Mouse (Mus musculus): ENCODE results near the gene Slc17a8. TPM values are rescaled to one million over a fixed set of nuclear protein-coding genes. Genes with fewer than 3 reads are reported as not detected.
A peak's percentile ranks its signal among the peaks of the same experiment; 100 is the strongest.
"Not testable (repeated sequence)": the region's sequence is repeated elsewhere in the genome, so short reads cannot be mapped to it uniquely, and the experiment has no call there.

Slc17a8 gene
- polyA plus RNA-seq (2012; rRNA removed): 0.10 and 0.12 TPM in 2 replicates

DNA sequence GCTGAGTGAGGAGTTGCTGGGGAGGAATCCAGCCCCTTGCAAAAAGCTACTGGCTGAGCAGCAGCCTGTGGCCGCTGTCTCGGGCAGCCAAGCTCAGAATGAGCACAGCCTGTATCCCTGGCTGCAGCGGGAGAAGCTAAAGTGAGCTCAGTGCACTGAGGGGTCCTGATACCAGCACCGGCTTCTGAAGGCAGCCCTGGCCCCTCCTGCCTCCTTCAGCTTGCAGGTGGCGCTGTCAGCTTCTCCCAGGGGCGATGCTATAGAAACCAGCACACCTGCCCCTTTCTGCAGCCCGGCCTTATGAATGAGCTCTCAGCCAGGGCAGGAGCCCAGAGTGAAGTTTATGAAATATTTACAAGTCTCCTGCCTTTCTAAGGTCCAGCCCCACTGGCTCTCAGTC lies at the start of gene Slc17a8:
TSS of gene Slc17a8 (minus strand) at position 125 of the 400 bp plus-strand sequence.
- DNase-seq: peak; percentile 55
- Histone ChIP-seq H3K27me3 (ENCODE audit: control insufficient read depth, insufficient read depth, low read length) (no peaks in the 10 kb centered on the region), H3K4me1 (replicated peaks; ENCODE audit: control insufficient read depth, insufficient read depth, low read length) (peaks cover 12% of the 10 kb centered on the region), H3K4me3 (ENCODE audit: control insufficient read depth, insufficient read depth, low read length) (no peak within 1 kb of the TSS), H3K27ac (ENCODE audit: control insufficient read depth, insufficient read depth, low read length) (no peak within 1 kb of the TSS), H3K36me3 (ENCODE audit: control insufficient read depth, insufficient read depth, low read length) (no peaks in the 10 kb centered on the region)
- no peak for TF ChIP-seq POLR2A (IDR thresholded peaks at IDR 0.05; ENCODE audit: control insufficient read depth, extremely low read depth, insufficient read depth, low read length, poor library complexity)
- TF ChIP-seq CTCF (IDR thresholded peaks at IDR 0.05; ENCODE audit: borderline replicate concordance, control insufficient read depth, extremely low read depth, insufficient read depth, low read length, poor library complexity): no peak
- WGBS: 37% methylated on average over 7 of the region's 7 CpGs

DNA sequence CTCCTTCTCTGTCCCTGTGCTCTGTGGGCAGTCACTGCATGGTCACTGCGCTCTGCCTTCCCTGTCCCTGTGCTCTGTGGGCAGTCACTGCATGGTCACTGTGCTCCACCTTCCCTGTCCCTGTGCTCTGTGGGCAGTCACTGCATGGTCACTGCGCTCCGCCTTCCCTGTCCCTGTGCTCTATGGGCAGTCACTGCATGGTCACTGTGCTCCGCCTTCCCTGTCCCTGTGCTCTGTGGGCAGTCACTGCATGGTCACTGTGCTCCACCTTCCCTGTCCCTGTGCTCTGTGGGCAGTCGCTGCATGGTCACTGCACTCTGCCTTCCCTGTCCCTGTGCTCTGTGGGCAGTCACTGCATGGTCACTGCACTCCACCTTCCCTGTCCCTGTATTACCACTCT lies 49.3 kb upstream of the Slc17a8 start:
- WGBS: 98% methylated on average over 5 of the region's 5 CpGs
- not testable (repeated sequence) for H3K27me3 ChIP-seq (ENCODE audit: control insufficient read depth, insufficient read depth, low read length); DNase-seq; H3K4me1 ChIP-seq (replicated peaks; ENCODE audit: control insufficient read depth, insufficient read depth, low read length); H3K27ac ChIP-seq (ENCODE audit: control insufficient read depth, insufficient read depth, low read length); H3K36me3 ChIP-seq (ENCODE audit: control insufficient read depth, insufficient read depth, low read length); H3K4me3 ChIP-seq (ENCODE audit: control insufficient read depth, insufficient read depth, low read length)

DNA sequence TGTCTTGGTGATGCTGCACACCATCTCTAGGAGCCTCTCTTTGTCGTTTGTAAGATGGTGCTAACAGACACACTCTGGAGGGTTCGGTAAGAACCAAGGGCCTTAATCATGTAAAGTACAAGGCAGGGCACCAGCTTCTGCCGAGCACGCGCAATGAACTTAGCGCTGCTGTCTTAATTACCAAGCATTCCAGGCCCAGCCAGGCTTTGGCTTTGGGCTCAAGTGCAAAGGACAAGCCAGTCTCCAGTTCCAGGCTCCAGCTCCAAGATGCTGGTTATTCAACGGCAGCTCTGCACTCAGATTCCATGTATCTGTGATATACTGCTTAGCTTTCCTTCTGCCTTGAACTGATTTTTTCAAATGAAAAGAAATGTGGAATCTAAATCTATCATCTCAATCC lies 46.5 kb upstream of the Slc17a8 start:
- WGBS: 97% methylated on average over 7 of the region's 7 CpGs
- H3K36me3 ChIP-seq (ENCODE audit: control insufficient read depth, insufficient read depth, low read length): 0 out of 2 replicates have a peak, but pooled peaks cover 3% of the 10 kb centered on the region

DNA sequence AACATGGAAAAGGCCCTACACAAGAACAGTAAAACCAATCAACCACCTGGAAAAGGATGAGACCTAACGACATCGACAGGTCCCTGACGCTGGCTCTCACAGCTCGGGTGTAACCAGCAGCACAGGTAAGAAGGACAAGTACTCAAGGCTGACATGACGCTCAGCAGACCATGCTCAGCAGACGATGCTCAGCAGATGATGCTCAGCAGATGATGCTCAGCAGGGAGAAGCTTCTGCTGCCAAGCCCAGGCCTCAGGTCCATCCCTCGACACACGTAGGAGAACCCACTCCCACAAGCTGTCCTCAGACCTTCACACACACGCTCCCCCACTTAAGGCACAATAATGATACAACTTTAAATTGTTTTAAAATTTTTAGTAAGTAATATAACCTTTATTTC lies 44.6 kb upstream of the Slc17a8 start:
- TF ChIP-seq POLR2A (IDR thresholded peaks at IDR 0.05; ENCODE audit: control insufficient read depth, extremely low read depth, insufficient read depth, low read length, poor library complexity) (no peak), CTCF (IDR thresholded peaks at IDR 0.05; ENCODE audit: borderline replicate concordance, control insufficient read depth, extremely low read depth, insufficient read depth, low read length, poor library complexity) (no peak)
- Histone ChIP-seq H3K36me3 (ENCODE audit: control insufficient read depth, insufficient read depth, low read length) (peaks cover 10% of the 10 kb centered on the region; the same call in 1 of the 2 replicates), H3K4me3 (ENCODE audit: control insufficient read depth, insufficient read depth, low read length) (no peak overlapping the region), H3K27me3 (ENCODE audit: control insufficient read depth, insufficient read depth, low read length) (no peaks in the 10 kb centered on the region), H3K4me1 (replicated peaks; ENCODE audit: control insufficient read depth, insufficient read depth, low read length) (no peaks in the 10 kb centered on the region), H3K27ac (ENCODE audit: control insufficient read depth, insufficient read depth, low read length) (no peak overlapping the region)
- WGBS: 96% methylated on average over 9 of the region's 9 CpGs
- no peak for DNase-seq

More for the DNA sequence above, 46.5 kb upstream of the Slc17a8 start:
- Histone ChIP-seq H3K4me1 (replicated peaks; ENCODE audit: control insufficient read depth, insufficient read depth, low read length) (no peaks in the 10 kb centered on the region), H3K27me3 (ENCODE audit: control insufficient read depth, insufficient read depth, low read length) (no peaks in the 10 kb centered on the region), H3K27ac (ENCODE audit: control insufficient read depth, insufficient read depth, low read length) (no peak overlapping the region), H3K4me3 (ENCODE audit: control insufficient read depth, insufficient read depth, low read length) (no peak overlapping the region)
- no peak for DNase-seq
- TF ChIP-seq POLR2A (IDR thresholded peaks at IDR 0.05; ENCODE audit: control insufficient read depth, extremely low read depth, insufficient read depth, low read length, poor library complexity) (no peak), CTCF (IDR thresholded peaks at IDR 0.05; ENCODE audit: borderline replicate concordance, control insufficient read depth, extremely low read depth, insufficient read depth, low read length, poor library complexity) (no peak)

DNA sequence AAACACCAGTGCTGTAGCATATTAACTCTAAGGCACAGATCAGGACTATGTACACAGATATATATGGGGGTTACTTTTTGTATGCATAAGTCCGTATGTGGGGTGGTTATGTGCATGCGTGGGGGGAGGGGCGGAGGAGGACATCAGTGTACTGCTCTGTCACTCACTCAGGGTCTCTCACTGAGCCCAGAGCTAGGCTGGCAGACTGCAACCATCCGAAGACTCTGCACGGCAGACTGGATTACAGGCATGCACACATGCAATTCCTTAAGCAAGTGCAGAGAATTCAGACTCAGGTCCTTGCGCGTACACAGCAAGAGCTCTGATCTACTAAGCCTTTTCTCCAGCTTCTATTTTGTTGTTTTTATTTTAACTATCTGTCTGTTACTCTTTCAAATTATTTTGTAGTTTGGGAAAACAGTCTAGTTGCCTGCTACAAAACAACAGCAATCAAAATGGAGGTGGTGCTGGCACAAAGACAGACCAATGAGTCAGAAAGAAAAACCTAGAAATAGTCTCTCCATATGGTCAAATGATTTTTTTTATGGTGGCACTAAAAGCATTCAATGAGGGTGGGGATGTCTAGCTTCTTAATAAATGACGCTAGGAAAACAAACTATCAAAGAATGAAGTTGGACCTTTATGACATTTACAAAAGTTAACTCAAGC lies 44.1 kb upstream of the Slc17a8 start:
- Histone ChIP-seq H3K4me1 (replicated peaks; ENCODE audit: control insufficient read depth, insufficient read depth, low read length) (no peaks in the 10 kb centered on the region), H3K36me3 (ENCODE audit: control insufficient read depth, insufficient read depth, low read length) (peaks cover 10% of the 10 kb centered on the region; the same call in 1 of the 2 replicates), H3K4me3 (ENCODE audit: control insufficient read depth, insufficient read depth, low read length) (no peak overlapping the region), H3K27me3 (ENCODE audit: control insufficient read depth, insufficient read depth, low read length) (no peaks in the 10 kb centered on the region), H3K27ac (ENCODE audit: control insufficient read depth, insufficient read depth, low read length) (no peak overlapping the region)
- no peak for DNase-seq
- TF ChIP-seq POLR2A (IDR thresholded peaks at IDR 0.05; ENCODE audit: control insufficient read depth, extremely low read depth, insufficient read depth, low read length, poor library complexity): no peak
- TF ChIP-seq CTCF (IDR thresholded peaks at IDR 0.05; ENCODE audit: borderline replicate concordance, control insufficient read depth, extremely low read depth, insufficient read depth, low read length, poor library complexity): no peak
- WGBS: 96% methylated on average over 8 of the region's 8 CpGs

DNA sequence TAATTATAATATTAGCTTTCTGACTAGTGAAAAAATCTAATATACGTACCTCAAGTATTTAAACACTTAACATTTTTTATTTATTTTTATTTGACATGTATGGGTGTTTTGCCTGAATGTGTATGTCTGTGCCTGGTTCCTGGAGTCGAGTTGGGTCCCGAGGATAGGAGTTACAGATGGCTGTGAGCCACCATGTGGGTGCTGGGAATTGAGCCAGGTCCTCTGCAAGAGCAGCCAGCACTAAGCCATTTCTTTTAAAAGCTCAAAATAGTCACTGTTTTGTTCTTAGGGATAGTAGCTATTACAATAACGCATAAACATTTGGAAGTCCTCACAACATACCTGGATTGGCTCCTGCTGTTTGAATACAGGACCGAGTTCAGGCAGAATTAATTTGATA lies 35.3 kb upstream of the Slc17a8 start:
- H3K4me3 ChIP-seq (ENCODE audit: control insufficient read depth, insufficient read depth, low read length): no peak overlapping the region
- H3K27me3 ChIP-seq (ENCODE audit: control insufficient read depth, insufficient read depth, low read length): no peaks in the 10 kb centered on the region
- H3K4me1 ChIP-seq (replicated peaks; ENCODE audit: control insufficient read depth, insufficient read depth, low read length): no peaks in the 10 kb centered on the region
- TF ChIP-seq POLR2A (IDR thresholded peaks at IDR 0.05; ENCODE audit: control insufficient read depth, extremely low read depth, insufficient read depth, low read length, poor library complexity) (no peak), CTCF (IDR thresholded peaks at IDR 0.05; ENCODE audit: borderline replicate concordance, control insufficient read depth, extremely low read depth, insufficient read depth, low read length, poor library complexity) (no peak)
- H3K36me3 ChIP-seq (ENCODE audit: control insufficient read depth, insufficient read depth, low read length): peaks cover 44% of the 10 kb centered on the region
- no peak overlapping the region for H3K27ac ChIP-seq (ENCODE audit: control insufficient read depth, insufficient read depth, low read length)
- no peak for DNase-seq
- 91% methylated on average over 5 of the region's 5 CpGs for WGBS

DNA sequence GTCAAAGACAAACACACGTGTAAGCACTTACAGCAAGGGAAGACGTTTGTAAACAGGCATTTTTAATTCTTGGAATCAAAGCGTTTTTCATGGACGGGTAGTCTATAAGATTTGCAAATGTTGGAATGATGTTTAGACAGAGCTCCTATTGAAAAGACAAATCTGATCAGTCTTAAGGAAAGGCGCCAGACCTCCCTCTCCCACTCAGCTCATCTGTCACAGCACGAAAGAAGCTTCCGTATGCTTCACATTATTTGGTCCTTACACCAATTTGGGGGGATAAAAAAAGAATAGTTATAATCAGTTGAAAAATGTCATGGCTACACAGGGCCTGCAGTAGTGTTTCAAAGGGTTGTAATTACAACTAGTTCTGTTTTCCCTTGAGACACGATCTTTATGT lies 31.9 kb upstream of the Slc17a8 start:
- H3K36me3 ChIP-seq (ENCODE audit: control insufficient read depth, insufficient read depth, low read length): peaks cover 48% of the 10 kb centered on the region
- no peak for TF ChIP-seq CTCF (IDR thresholded peaks at IDR 0.05; ENCODE audit: borderline replicate concordance, control insufficient read depth, extremely low read depth, insufficient read depth, low read length, poor library complexity)
- TF ChIP-seq POLR2A (IDR thresholded peaks at IDR 0.05; ENCODE audit: control insufficient read depth, extremely low read depth, insufficient read depth, low read length, poor library complexity): no peak

More for the DNA sequence above, 31.9 kb upstream of the Slc17a8 start:
- Histone ChIP-seq H3K4me3 (ENCODE audit: control insufficient read depth, insufficient read depth, low read length) (no peak overlapping the region), H3K27ac (ENCODE audit: control insufficient read depth, insufficient read depth, low read length) (no peak overlapping the region), H3K4me1 (replicated peaks; ENCODE audit: control insufficient read depth, insufficient read depth, low read length) (no peaks in the 10 kb centered on the region), H3K27me3 (ENCODE audit: control insufficient read depth, insufficient read depth, low read length) (no peaks in the 10 kb centered on the region)
- WGBS: 95% methylated on average over 8 of the region's 8 CpGs
- no peak for DNase-seq
